Mouse (Mus musculus): ENCODE measurements at regions not wholly inside any gene's neighbourhood (a gene's known extent, or its start where the extent isn't known, plus 50 kb on each side); places are given as distances from the start of the nearest gene placed in this dataset.

DNA sequence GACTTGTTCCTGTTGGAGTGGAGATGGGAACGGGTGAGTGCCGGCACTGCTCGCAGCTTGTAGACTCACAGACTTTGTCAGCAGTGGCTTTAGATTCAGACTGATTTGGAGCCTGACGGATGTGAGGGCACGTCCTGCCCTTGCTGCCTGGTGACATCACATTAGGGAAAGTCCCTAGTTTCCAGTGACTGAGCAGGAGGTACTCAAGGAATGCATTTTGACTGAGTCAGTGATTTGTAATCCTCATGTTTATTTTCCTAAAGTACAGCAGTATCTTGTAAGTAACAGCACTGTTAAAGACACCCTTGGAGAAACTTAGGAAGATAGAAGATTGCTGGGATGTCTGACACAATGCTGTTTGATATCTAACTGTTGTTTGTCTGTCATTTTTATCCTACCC, 317.6 kb downstream of the Gpat3 start:
- no peak for DNase-seq (ENCODE audit: low read depth in 2 of 2, low spot score in 2 of 2)

DNA sequence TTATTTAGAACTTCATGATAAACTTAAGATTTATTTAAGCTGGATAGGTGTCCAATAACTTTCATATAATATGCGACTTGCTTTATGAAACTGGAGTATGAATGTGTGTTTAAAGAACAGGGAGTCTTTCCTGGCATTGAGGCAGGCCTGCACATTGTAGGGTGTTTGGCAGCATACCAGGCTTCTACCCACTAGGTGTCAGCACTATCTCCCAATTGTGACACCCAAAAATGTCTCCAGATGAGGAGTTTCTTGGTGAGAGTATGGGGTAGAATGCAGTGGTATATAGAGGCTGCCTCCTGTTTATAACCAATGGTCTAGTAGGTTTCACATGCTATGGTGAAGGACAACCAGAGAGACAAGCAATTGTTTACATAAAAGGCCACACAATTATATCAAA, 311.9 kb downstream of the Gpat3 start:
- DNase-seq (ENCODE audit: low read depth in 2 of 2, low spot score in 2 of 2): no peak

DNA sequence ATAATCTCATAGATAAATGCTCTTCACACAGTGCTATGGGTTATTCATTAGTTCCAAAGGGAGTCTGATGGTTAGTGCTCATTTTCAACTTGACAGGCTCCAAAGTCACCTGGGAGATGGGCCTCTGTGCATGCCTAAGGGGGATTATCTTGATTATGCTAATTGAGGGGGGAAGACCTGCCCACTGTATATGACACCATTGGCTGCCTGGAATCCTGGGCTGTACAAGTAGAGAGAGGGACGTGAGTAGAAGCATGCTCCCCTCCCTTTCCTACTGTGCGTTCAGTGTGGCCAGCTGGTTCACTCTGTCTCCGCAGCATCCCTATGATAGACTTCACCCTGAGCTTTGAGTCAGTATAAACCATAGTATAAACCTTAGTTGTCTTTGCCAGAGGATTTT, 300.8 kb downstream of the Gpat3 start:
- DNase-seq (ENCODE audit: low read depth in 2 of 2, low spot score in 2 of 2): no peak

GRCm38 (mm10) chr5:101124941-101125453, 279.5 kb downstream of the Gpat3 start:
- no peak for DNase-seq (ENCODE audit: low read depth in 2 of 2, low spot score in 2 of 2)

DNA sequence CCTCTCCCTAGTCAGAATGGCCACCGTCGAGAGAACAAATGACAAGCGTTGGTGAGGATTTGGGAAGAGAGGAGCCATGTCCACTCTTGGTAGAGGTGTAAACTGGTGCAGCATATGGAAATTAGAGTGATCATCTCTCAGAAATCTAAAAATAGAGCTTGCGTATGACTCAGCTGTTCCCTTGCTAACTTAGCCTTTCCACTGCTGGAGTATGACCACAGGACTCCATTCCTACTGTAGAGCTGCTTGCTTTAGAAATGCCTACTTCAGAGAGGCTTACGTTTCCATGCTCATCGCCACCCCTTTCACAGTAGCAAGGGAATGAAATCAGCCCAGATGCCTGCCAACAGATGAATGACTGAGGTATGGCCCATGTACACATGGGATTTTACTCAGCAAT, 277.4 kb downstream of the Gpat3 start:
- DNase-seq (ENCODE audit: low read depth in 2 of 2, low spot score in 2 of 2): no peak

- no peak for DNase-seq (ENCODE audit: low read depth in 2 of 2, low spot score in 2 of 2)
These were observed 275.1 kb downstream of the Gpat3 start for GRCm38 (mm10) chr5:101120509-101121201.

DNA sequence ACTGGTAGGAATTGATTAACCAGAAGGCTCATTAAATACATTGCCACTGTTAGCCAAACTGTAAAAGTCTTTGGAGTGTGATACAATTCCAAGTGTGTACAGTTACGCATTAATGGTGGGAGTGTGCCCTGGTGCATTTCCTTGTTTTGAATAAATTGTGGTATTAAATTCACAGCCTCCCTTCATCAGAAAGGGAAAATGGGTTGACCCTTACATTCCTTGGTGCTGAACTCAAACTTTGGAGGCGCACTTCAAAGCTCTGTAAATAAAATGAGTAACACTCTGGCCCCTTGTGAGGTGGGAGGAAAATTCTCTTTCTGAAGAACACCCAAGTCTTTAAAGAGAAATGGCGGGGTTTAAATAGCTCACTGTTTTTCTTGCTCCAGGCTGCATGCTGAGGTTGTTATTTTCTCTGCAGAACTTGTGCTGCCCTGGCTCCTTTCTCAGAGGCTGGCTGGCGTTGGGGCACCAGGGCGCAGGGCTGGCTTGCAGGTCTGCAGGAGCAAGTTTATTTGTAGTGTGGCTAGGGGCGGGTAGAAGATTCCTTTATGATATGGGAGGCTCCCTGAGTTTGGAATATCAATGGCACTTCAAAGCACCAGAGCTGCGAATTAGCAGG, 266.7 kb downstream of the Gpat3 start:
- DNase-seq (ENCODE audit: low read depth in 2 of 2, low spot score in 2 of 2): no peak

- no peak for DNase-seq (ENCODE audit: low read depth in 2 of 2, low spot score in 2 of 2)
These were observed 266.1 kb downstream of the Gpat3 start for GRCm38 (mm10) chr5:101111619-101112018.

GRCm38 (mm10) chr5:101100975-101101699, 255.6 kb downstream of the Gpat3 start:
- no peak for DNase-seq (ENCODE audit: low read depth in 2 of 2, low spot score in 2 of 2)

GRCm38 (mm10) chr5:101091027-101091598, 245.6 kb downstream of the Gpat3 start:
- no peak for DNase-seq (ENCODE audit: low read depth in 2 of 2, low spot score in 2 of 2)

GRCm38 (mm10) chr5:101090415-101091026, 245.0 kb downstream of the Gpat3 start:
- no peak for DNase-seq (ENCODE audit: low read depth in 2 of 2, low spot score in 2 of 2)

DNA sequence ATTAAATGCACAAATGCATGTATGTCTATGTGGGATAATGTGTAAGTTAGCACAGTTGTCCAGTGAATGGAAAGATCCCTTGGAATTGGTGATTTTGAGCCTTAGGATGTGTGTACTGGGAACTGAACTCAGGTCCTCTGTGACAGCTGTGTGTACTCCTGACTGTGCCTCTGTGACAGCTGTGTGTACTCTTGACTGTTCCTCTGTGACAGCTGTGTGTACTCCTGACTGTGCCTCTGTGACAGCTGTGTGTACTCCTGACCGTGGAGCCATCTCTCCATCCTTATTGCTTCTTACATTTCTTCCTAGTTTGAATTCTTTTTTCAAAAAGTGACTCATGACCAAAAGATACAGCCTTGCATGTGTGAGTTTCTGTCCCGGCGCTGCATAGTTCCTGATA, 239.7 kb downstream of the Gpat3 start:
- DNase-seq (ENCODE audit: low read depth in 2 of 2, low spot score in 2 of 2): no peak

DNA sequence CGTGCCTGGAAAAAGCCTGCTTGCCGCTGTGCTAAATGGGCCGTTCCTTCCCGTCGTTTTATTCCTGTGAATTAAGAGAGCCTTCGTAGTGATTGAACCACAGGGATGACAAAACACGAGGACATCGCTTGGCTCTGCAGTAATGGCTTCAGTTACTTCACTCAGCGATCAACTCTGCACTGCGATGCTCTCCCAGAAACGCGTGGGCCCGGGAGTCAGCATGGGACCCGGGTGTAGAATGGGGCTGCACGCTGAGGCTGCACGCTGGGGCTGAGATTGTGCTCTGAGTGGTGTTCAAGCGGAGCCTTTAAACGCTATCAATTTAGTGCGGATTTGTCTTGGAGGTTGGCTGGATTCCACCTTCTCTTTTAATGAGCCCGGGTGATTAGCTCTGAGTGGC, 237.1 kb downstream of the Gpat3 start:
- DNase-seq (ENCODE audit: low read depth in 2 of 2, low spot score in 2 of 2): no peak

DNA sequence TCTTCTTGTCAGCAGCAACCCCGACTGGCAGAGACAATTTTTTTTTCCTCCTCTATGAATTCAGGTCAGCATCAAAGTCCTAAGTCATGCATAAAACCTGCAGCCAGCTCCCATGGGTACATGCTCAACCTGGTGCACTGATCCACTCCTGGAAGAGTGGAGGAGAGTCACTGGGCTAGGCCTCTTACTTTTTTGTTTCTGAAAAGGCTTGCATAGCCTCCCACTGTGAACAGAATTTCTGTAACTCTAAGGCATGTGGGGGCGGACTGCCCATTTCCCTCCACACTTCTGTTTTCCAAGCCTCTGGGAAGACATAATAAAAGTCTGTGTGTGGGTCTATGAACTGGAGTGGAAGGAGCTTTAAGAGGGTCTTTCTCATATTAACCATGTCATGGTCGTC, 218.8 kb downstream of the Gpat3 start:
- no peak for DNase-seq (ENCODE audit: low read depth in 2 of 2, low spot score in 2 of 2)

DNA sequence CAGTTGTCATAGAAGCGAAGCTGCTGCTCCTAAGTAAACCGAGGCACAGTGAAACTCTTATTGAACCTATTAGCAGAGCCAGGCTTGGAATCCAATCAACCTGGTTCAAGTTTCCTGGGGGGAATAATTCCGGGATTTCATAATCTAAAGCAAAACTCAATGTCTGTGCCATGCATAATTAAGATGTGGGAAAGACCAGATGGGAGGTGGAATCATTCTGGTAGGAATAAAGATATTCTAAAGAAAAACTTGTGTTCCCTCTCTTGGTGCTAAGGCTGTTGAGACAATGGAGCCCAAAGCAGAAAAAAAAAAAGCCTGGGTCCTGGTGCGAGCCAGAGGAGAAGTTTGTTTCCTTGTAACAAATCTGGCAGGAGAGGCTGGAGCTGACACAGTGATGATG, 217.7 kb downstream of the Gpat3 start:
- no peak for DNase-seq (ENCODE audit: low read depth in 2 of 2, low spot score in 2 of 2)

- no peak for DNase-seq (ENCODE audit: low read depth in 2 of 2, low spot score in 2 of 2)
These were observed 206.1 kb downstream of the Gpat3 start for GRCm38 (mm10) chr5:101051591-101051990.

DNA sequence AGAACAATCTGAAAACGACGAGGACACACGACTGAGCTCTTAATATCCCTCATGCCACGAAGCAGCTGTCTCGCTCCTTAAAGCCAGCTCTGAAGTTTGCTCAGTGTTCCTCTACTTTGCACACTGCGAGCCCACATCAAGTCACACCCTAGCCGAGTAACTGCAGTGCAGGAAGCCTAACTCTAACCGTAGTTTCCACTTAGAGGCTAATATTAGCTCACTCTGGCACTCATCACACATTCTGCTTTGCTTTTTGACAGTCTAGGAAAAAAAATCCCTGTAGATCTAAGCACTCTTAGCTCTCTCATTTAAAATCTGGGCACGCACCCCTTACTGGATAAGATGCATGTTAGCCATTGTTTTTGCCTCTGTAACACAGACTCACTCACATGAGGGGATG, 195.0 kb downstream of the Gpat3 start:
- no peak for DNase-seq (ENCODE audit: low read depth in 2 of 2, low spot score in 2 of 2)

DNA sequence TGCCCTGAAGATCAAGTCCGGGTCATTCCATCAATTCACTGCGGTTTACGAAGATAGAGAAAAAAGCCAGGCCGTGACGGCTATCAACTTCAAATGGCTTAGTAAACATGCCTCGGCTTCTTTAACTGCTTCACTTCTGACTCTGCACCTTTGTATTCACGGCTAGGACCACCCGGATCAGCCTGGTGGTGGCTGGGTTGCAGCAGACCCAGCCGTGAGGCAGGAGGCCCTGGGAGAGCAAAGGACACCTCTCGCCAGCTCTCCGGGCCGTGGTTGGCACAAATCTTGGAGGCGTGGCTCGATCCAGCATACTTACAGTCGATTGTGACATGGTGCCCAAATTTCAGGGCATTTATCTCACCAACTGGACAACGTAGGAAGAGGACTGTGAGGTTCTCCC, 187.5 kb downstream of the Gpat3 start:
- no peak for DNase-seq (ENCODE audit: low read depth in 2 of 2, low spot score in 2 of 2)

DNA sequence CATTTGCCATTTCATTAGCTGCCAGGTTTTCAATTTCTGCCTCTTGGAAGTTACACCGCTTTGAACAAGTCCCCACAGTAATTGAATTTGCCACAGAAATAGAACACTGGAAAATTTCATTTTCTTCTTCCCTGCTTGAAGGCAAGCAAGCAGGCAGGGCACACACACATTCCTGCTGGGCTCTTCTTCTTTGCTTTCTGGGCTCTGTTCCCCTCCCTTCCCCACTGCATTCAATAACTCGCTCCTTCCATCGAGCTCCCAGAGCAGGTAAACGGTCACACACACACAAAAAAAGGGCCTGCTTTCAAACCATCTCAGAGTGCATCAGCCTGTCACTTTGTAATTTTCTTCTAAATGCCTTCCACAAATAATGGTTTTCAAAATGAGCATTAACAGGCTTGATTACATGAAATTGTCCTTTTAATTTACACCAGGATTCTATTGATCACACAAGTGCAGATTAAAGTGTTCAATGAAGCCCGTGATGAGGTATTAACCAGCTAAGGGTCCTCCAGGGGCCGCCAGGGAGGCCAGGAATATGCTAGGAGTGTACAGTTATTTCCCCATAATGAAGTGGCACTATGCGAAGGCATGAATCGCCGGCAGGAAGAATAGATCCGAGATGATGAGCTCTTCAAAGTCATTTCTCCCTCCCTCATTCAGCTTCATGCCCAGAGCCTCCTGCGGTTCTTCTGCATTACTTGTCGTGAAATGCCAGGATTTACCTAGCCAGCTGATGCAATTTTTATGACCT, 186.8 kb downstream of the Gpat3 start:
- DNase-seq (ENCODE audit: low read depth in 2 of 2, low spot score in 2 of 2): no peak

DNA sequence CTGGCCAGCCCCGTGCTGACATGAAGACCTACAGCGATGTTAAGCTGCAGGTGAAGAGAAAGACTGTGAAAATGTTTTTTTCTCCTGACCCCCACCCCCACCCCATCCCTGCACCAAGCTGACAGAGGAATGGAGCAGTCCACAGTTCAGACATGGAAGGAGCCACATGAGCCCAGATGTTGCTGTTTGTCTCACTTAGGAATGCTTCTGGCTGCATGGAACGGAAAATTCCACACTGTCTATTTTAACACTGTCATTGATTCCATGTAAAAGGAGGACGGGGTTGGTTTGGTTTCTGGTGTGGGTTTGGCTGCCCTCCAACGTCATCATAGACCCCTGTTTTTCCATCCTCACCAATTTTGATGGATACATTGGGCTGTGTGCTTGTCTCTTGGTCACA, 179.3 kb downstream of the Gpat3 start:
- no peak for DNase-seq (ENCODE audit: low read depth in 2 of 2, low spot score in 2 of 2)

- no peak for DNase-seq (ENCODE audit: low read depth in 2 of 2, low spot score in 2 of 2)
These were observed 178.3 kb downstream of the Gpat3 start for GRCm38 (mm10) chr5:101023784-101024183.
